Mouse (Mus musculus) left cerebral cortex, adult 8-10 months (tissue): ENCODE measurements at regions not wholly inside any gene's neighbourhood (a gene's known extent, or its start where the extent isn't known, plus 50 kb on each side); places are given as distances from the start of the nearest gene placed in this dataset.
"Not testable (repeated sequence)": the region's sequence is repeated elsewhere in the genome, so short reads cannot be mapped to it uniquely, and the experiment has no call there.

Source experiments
- DNase-seq, 2 experiments: peaks; one replicate each; pipeline ENCODE4 v3.0.0; 2022; ENCODE audit warnings: low spot score in 2 of 2

DNA sequence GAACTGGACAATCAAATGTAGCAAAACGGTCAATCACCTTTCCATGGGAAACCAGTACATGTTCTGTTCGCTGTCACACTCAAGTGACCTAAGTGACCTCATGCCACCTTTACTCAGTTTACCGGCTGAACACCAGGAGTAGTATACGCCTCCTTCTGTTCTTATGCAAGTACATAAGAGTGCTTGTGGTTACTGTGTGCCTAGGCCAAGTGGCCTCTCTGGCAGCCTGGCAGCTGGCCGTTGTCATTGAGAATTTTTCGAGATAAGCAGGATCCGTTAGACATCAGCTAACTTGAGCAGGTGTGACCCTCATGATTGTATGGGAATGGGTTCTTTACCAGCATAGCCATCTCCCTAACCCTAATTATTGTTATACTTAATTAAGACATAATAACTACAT, 167.5 kb downstream of the Tomm20 start:
- no peak for DNase-seq

DNA sequence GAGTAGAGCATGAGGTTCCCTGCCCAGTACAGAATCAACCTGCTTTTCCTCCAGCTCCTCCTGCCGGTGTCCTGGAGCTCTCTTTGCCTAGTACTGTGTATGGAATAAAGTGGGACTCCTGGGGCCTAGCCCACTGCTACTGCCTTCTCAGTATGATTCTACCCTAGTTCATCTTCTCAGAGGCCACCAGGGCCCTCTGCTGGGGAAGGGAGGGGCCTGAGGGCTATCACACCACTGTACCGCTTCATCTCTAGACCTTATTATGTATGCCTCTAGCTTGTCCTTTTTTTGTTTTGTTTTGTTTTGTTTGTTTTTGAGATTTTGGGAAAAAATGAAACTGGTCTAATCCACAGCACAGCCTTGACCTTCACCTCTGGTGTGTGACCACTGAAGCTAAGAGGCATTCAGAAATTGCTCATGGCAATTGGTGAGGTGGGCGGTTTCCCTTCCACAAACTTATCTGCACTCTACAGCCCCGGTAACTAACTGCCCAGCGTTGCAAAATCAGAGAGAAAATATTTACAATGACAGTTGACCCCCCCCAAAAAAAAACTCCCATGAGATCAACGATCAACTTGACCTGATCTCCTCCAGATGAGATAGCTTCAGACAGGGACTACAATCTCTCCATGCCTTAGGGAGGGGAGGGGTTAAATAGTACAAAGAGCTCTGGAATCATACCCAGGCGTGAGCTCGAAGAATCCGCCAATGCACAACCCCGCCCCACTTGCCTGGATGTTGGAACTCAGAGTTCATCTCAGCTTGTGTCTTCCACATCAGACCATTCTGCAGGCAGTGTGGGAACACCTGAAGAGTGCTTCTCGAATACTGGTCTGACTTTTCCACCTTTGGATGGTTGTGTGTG, 168.8 kb downstream of the Tomm20 start:
- DNase-seq: no peak

DNA sequence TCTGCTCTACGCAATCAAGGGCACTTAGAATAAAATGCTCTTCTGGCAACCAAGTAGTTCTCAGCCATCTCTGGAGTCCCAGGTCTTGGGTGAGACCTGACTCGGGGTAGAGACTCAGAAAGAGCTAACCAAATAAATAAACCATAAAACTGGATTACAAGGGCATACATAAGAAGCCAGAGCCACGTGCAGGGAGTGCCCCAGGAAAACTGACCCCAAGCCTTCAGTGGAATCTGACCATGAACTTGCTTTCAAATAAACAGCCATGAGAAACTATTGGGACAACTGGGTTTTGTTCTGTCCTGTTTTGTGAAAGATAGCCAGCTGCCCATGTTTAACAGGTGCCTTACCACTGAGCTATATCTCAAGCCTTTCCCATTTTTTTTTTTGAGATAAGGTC, 170.3 kb downstream of the Tomm20 start:
- no peak for DNase-seq

DNA sequence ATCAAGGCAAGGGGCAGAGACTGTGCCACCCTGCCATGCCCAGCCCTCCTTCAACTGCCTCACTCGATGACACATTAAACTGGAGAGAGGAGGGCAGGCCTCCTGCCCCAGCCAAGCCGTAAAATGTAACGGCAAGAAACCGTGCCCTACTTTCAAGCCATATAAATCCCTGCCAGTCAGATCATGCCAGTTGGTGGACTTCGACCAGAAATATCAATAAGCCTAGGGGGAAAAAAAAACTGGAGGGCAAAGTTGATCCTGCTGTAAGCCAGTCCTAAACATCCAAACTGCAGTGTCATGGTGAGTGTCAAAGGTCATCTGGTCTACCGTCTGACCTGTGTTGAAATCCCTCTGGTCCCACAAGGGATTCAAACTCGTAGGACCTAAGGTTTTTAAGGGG, 170.8 kb downstream of the Tomm20 start:
- no peak for DNase-seq

DNA sequence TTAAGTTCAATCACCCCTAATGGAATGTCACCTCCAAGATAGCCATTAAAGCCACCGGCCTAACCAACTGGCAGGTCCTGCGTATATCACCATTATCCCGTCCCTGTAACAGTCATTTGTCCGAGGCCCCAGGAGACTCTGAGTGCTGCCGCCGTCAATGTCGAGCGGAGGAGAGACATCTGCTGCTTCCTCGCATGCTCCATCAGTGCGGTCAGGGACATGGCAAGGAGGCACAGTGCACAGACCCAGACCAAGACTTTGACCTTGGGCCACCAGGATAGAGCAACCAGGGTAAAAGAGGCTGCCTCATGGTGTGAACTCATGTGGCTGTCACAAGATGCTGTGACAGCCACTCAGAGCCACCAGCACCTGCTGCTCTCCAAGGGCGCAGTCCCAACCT, 172.9 kb downstream of the Tomm20 start:
- no peak for DNase-seq

DNA sequence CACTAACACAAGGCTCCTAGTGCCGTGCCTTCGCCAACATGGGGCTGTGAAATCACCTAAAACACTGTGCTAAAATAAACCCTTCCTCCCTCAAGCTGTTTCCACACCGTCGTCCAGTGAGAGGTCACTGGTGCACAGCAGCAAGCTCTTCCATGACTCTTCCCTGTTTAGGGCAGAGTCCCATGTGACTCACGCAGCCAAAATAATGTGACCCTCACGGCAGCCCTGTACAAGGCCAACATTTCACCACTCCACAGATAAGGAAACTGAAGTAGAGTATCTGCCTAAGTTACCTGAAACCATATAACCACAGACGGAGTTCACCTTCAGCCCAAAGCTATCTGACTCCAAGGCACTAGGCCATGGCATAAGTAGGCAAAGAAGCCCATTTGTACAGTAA, 173.4 kb downstream of the Tomm20 start:
- DNase-seq: no peak

DNA sequence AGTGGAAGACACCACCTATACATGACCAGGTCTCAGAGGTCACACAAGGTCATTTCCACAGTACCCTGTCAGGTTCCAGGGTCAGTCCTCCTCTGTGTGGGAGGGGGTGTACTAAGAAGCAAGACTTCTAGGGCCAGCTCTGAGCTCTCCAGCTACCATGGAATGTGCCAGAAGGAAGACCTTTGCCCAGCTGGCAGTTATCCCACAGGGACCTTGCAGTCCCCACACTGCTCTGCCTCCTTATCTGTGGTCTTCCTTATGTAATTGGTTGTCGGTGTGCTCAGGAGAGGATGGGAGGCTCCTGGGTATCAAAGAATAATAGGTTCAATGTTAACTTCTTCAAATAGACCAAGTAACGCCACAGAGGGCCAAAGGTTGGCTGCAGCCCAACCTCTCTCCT, 175.3 kb downstream of the Tomm20 start:
- not testable (repeated sequence) for DNase-seq

DNA sequence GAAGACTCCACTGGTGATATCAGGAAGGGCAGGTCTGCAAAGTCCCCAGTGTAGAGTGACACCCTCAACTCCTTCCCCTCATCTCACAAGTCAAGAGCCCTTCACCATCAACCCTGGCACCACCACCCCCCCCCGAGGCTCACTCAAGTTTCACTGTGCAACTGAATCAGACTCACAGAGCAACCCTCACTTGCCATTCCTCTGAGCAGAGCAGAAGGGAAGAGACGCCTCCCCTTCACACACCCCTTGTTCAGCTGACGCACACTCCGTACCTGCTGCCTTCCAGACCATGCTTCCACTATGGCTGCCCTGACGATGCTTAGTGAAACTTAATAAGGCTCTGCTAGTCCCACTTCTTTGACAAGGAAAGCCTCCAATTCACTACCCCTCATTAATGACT, 174.4 kb upstream of the Irf2bp2 start:
- no peak for DNase-seq

DNA sequence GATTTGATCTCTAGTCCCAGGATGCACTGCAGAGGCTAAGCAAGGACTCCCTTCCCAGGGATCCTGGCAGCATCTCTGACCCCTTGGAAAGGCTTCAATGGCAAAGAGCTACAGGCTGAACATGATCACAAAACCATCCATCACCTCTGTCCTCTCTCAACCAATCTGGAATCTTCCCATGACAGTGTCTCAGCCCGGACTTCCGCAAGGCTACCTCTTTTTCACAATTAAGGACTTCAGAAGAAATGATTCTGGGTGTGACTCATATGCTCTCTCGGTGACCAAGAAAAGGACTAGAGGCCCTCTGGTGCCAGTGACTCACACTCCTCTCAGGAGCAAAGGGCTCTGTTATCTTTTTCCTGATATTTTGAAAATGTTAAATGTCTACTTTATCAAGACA, 173.6 kb upstream of the Irf2bp2 start:
- DNase-seq: no peak

DNA sequence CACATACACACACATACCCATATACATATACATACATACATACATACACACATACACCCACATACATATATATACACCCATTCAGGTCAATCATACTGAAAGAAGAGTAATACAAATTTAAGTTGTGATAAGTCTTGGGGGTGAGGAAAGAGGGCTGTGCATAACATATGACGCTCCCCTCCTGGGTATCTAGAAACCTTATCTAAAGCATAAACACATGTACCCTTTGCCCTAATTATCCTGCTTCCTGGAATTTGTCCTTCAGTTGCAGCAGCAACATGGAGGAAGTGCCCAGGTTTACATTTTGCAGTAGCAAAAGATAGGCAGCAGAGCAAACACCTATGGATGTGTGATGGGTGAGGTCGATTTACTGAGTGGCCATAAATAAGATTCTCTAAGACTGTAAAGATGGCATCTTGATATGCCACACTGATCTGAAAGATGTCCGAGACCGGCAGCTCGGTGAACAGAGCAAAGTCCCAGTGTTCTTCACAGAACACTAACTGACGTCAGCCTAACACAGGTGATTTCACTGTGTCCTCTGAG, 172.0 kb upstream of the Irf2bp2 start:
- DNase-seq: no peak

DNA sequence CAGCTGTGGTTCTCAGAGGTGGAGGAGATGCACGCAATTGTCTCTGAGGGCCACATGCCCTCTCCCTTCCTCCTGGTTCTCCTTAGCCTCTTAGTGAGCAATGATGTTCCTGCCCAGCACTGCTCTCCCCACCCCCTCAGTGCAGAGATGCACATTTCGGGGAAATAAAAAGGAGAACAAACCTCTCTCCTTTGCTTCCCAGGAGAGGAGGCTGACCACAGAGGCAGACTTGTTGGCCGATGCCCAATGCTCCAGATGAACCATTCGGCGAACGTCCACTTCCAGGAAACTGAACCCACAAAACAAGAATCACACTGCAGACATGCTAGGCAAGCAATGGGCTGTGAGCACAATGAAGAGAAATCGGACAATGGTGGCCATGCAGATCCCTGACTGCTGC, 169.8 kb upstream of the Irf2bp2 start:
- DNase-seq: no peak

DNA sequence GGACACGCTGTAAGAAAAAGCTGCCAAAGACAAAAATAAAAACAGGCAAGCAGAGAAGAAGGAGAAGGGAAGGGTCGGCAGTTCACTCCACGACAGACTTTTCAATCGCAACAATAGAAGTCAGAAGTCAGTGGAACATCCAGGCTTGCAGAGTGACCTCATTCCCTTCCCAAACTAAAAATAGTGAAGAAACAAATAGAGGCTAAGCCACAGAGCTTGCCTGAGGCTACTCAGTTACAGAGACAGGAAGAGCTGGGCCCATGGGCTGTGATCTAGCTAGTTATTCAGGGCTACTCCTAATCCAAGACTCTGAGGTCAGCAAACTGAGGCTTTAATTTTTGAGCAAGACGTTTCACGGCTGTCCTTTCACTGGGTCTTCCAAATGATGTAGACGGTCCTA, 165.9 kb upstream of the Irf2bp2 start:
- DNase-seq: no peak

DNA sequence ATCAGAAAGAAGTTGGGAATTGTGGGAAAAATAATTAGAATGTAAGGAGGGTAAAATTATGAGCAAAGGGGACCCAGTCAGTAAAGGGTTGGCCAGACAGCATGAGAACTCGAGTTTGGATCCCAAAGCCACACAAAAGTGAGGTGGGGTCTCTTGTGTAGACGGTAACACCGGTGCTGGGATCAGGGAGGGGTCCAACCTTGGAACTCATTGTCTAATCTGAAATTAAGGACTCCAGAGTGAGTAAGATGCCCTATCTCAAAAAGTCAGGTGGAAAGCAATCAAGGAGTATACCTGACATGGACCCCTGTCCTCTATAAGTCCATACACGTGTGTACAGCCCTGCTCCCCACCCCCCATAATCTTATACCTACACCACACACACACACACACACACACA, 165.2 kb upstream of the Irf2bp2 start:
- DNase-seq: no peak

DNA sequence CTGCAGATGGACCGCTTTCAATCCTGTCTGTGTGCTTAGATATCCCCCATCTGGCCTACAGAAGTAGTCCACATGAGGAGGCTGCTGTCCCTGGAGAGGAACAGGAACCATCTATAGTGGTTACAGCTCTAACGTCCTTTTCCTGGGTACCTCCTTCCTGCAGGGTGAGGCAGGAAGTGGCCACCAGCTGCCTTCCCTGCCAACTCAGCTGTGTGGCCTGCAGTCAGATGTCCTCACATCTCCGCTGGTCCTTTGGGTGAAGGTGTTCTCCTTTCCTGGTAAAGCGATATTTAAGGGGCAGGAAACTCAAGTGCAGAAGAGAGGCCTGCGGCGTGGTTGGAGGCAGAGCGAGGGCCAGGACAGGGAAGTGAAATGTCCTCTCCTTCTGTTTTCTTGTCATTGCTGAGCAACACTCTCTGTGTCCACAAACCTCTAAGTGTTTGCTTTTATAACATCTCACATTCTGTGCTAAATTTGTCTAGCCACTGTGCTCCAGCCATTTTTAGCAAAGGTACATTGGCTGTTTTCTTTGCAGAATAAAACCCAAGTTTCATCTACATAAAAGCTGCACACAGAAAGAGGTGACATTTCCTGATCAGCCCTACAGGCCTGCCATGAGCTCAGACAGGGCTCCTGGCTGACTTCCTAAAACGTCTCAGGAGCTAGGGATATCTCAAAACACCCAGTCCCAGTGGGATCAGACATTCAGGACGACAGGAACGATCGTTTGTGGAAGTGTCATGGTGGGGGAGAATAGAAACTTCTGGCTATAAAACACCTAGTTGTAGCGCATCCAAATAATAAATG, 164.4 kb upstream of the Irf2bp2 start:
- peak; percentile 19 to 39 for DNase-seq

DNA sequence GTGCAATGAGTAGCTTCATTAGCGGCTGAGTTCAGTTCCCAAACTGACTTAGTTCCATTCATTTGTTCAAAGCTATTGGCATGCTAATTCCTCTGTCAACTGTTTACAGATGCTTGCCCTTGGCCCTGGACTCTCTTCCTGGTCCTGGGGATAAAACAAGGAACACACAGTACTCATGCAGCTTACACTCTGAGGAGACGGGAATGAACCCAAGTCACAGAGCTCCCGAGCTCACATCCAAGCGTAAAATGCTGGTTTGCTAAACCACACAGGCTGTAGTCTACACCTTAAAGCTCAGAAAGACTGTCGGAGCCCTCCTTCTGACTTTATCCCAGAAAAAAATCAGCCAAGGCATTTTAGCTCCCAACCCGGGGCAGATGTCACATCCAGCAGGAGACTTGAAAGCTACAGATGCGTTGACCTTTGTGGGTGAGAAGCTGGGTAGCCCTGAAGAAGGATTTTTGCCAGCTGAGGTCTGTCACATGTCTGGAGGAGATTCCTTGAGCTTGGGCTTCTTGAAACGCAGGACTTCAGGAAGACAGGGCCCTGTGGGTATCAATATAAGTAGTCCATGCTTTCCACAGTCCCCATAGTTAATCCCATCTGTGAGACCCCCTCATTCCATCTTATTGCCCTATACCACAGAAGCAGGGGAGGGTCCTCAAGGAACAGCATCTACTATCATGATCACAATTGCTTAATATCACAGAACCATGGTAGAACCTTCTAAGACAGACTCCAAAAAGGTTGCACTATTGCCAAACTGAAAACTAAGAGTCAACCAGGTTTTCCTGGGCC, 162.7 kb upstream of the Irf2bp2 start:
- DNase-seq: no peak

DNA sequence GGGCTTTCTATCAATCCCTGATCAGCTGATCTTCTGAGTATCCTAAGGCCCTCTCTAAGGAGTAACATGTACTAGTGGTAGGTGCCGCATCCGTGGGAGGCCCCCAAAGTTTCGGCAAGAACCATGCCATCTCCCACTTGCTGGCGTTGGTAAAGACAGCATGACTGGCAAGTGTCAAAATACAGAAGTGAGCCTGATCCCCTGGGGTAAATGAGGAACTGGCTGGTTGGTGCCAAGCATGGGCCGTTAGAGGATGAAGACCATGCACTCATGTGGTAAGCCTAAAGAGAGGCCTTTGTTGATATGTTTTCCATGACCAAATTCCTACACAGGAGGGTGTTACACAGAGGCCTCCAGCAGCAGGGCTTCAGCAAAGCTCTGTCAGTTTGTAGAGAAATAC, 161.9 kb upstream of the Irf2bp2 start:
- DNase-seq: no peak

DNA sequence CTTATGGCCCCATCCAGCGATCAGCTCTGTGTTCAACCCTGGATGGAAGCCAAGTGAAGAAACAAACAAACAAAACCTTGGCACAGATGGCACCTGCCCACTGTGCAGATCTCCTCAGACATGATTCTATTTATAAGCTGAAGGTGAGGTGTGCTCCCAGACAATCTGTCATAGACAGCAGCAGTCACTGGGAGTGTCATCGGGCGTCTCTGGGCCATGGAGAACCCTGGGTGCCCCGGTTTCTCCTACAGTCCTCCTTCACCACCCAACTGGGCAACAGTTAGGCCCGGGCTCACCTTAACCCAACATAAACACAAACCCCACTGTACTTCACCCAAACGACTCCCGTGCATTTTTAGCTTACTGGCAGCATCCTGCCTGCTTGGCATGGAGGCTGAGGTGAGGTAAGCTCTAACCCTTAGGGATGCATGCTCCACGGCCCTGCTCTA, 160.6 kb upstream of the Irf2bp2 start:
- no peak for DNase-seq

DNA sequence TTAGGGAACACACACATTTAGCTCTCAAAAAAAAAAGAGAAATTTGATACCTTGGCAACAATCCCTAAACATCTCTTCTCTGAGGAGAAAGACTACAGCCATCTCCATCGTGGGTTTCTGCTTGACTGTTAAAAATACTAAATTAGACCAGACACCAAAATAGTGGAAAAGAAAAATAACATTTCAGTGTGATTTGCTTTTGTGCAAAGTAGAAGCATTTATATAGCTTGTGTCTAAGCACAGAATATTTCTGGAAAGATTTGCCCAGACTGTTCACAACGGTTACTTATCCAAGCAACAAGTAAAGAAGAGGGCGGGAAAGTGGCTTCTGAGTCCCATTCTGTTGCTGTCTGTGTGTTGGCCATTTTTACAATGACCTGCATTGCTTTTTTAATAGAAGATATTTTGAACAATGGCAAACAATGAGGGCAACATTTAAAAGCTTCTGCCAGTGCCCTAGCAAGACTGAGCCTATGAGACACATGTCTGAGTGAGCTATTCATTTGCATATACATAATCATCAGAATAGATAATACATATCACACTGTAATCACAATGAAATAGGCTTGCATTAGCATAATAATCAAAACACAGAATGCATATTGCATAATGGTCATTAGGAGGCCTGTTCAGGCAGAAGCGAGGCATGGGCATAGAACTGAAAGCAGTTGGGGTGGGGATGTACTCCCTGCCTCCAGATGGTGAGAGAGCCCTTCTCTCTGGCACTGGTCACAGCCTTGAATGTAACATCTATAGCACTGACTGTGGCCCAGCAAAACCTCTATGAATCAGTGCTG, 159.5 kb upstream of the Irf2bp2 start:
- no peak for DNase-seq

DNA sequence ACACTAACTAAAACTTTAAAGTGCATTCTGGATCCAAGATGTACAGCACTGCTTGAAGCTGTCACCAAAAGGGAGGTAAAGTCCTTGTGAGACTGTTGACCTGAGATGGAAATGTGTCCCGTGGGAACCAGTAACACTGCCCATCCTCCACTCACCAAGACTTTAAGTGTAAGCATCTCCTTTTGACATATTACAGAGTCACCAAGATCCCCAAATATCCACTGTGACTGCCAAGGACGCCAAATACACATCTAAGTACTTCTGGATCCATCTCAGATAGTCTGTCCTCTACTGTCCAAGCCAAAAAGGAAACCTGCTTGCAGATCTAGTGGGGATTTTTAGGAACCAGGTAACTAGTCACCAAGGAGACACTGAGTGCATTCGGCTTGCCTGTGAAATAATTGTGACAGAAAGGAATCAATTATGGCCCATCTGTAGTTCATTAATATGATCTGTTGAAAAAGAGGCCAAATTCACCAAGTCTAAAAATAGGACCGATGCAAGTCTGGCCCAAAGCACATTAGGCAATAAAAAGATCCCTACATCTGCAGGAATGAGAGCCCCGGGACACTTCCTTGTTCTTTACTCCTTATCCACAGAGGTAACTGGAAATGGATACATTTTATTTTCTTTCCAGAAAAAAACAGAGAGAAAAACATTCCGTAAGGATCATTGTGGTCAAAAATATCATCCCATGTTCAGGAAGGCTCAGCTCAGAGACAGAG, 157.8 kb upstream of the Irf2bp2 start:
- DNase-seq: no peak
